Mouse (Mus musculus): ENCODE results near the gene Upk3bl.

Gene Upk3bl

GRCm38 (mm10) chr5:136019907-136020306 is 34.4 kb upstream of the Upk3bl start:
- TF ChIP-seq CTCF (conservative IDR thresholded peaks at IDR 0.05; ENCODE audit: low read length) (no peak), POU5F1 (IDR thresholded peaks at IDR 0.05; ENCODE audit: borderline replicate concordance, low read length) (no peak), NANOG (IDR thresholded peaks at IDR 0.05; ENCODE audit: borderline replicate concordance, low read length) (no peak)
- H3K4me1 ChIP-seq (replicated peaks; ENCODE audit: low read depth, low read length) = peaks cover 80% of the 10 kb centered on the region
- no peak overlapping the region for H3K4me3 ChIP-seq (replicated peaks; ENCODE audit: low read length)

GRCm38 (mm10) chr5:136025712-136026111 is 28.6 kb upstream of the Upk3bl start:
- Histone ChIP-seq H3K4me1 (replicated peaks; ENCODE audit: low read depth, low read length) (peaks cover 48% of the 10 kb centered on the region), H3K9me3 (ENCODE audit: low read length) (no peaks in the 10 kb centered on the region), H3K27me3 (ENCODE audit: insufficient read depth, low read length) (no peaks in the 10 kb centered on the region), H3K36me3 (ENCODE audit: insufficient read depth, low read length) (peaks cover 72% of the 10 kb centered on the region), H3K4me3 (replicated peaks; ENCODE audit: low read length) (no peak overlapping the region)
- TF ChIP-seq CTCF (conservative IDR thresholded peaks at IDR 0.05; ENCODE audit: low read length) = no peak
- no peak for TF ChIP-seq POU5F1 (IDR thresholded peaks at IDR 0.05; ENCODE audit: borderline replicate concordance, low read length)
- TF ChIP-seq NANOG (IDR thresholded peaks at IDR 0.05; ENCODE audit: borderline replicate concordance, low read length) = no peak

More at GRCm38 (mm10) chr5:136019907-136020306, 34.4 kb upstream of the Upk3bl start:
- peaks cover 32% of the 10 kb centered on the region for H3K36me3 ChIP-seq (ENCODE audit: insufficient read depth, low read length)
- H3K27me3 ChIP-seq (ENCODE audit: insufficient read depth, low read length) = no peaks in the 10 kb centered on the region
- H3K9me3 ChIP-seq (ENCODE audit: low read length) = no peaks in the 10 kb centered on the region

- Histone ChIP-seq H3K27me3 (ENCODE audit: insufficient read depth, low read length) (no peaks in the 10 kb centered on the region), H3K36me3 (ENCODE audit: insufficient read depth, low read length) (peaks cover 79% of the 10 kb centered on the region), H3K9me3 (ENCODE audit: low read length) (no peaks in the 10 kb centered on the region), H3K4me1 (replicated peaks; ENCODE audit: low read depth, low read length) (peaks cover 38% of the 10 kb centered on the region), H3K4me3 (replicated peaks; ENCODE audit: low read length) (no peak overlapping the region)
- TF ChIP-seq POU5F1 (IDR thresholded peaks at IDR 0.05; ENCODE audit: borderline replicate concordance, low read length) (no peak), NANOG (IDR thresholded peaks at IDR 0.05; ENCODE audit: borderline replicate concordance, low read length) (no peak), CTCF (conservative IDR thresholded peaks at IDR 0.05; ENCODE audit: low read length) (no peak)
Measured at GRCm38 (mm10) chr5:136026859-136027258, 27.4 kb upstream of the Upk3bl start.

- TF ChIP-seq NANOG (IDR thresholded peaks at IDR 0.05; ENCODE audit: borderline replicate concordance, low read length) (no peak), CTCF (conservative IDR thresholded peaks at IDR 0.05; ENCODE audit: low read length) (no peak), POU5F1 (IDR thresholded peaks at IDR 0.05; ENCODE audit: borderline replicate concordance, low read length) (no peak)
- peaks cover 38% of the 10 kb centered on the region for H3K4me1 ChIP-seq (replicated peaks; ENCODE audit: low read depth, low read length)
- no peaks in the 10 kb centered on the region for H3K27me3 ChIP-seq (ENCODE audit: insufficient read depth, low read length)
- no peak overlapping the region for H3K4me3 ChIP-seq (replicated peaks; ENCODE audit: low read length)
- no peaks in the 10 kb centered on the region for H3K9me3 ChIP-seq (ENCODE audit: low read length)
- peaks cover 82% of the 10 kb centered on the region for H3K36me3 ChIP-seq (ENCODE audit: insufficient read depth, low read length)
Measured at GRCm38 (mm10) chr5:136027612-136028311, 26.5 kb upstream of the Upk3bl start.

GRCm38 (mm10) chr5:136034868-136035267 is 19.4 kb upstream of the Upk3bl start:
- TF ChIP-seq NANOG (IDR thresholded peaks at IDR 0.05; ENCODE audit: borderline replicate concordance, low read length) (no peak), POU5F1 (IDR thresholded peaks at IDR 0.05; ENCODE audit: borderline replicate concordance, low read length) (no peak), CTCF (conservative IDR thresholded peaks at IDR 0.05; ENCODE audit: low read length) (no peak)
- Histone ChIP-seq H3K9me3 (ENCODE audit: low read length) (no peaks in the 10 kb centered on the region), H3K27me3 (ENCODE audit: insufficient read depth, low read length) (no peaks in the 10 kb centered on the region), H3K36me3 (ENCODE audit: insufficient read depth, low read length) (peaks cover 25% of the 10 kb centered on the region), H3K4me3 (replicated peaks; ENCODE audit: low read length) (no peak overlapping the region), H3K4me1 (replicated peaks; ENCODE audit: low read depth, low read length) (peaks cover 43% of the 10 kb centered on the region)

- H3K4me3 ChIP-seq (replicated peaks; ENCODE audit: low read length) = no peak overlapping the region
- peaks cover 47% of the 10 kb centered on the region for H3K4me1 ChIP-seq (replicated peaks; ENCODE audit: low read depth, low read length)
- H3K9me3 ChIP-seq (ENCODE audit: low read length) = no peaks in the 10 kb centered on the region
- TF ChIP-seq POU5F1 (IDR thresholded peaks at IDR 0.05; ENCODE audit: borderline replicate concordance, low read length) (no peak), CTCF (conservative IDR thresholded peaks at IDR 0.05; ENCODE audit: low read length) (no peak), NANOG (IDR thresholded peaks at IDR 0.05; ENCODE audit: borderline replicate concordance, low read length) (no peak)
- H3K36me3 ChIP-seq (ENCODE audit: insufficient read depth, low read length) = peaks cover 20% of the 10 kb centered on the region
- H3K27me3 ChIP-seq (ENCODE audit: insufficient read depth, low read length) = no peaks in the 10 kb centered on the region
Measured at GRCm38 (mm10) chr5:136035285-136035684, 19.0 kb upstream of the Upk3bl start.

GRCm38 (mm10) chr5:136036667-136037066 is 17.6 kb upstream of the Upk3bl start:
- Histone ChIP-seq H3K4me3 (replicated peaks; ENCODE audit: low read length) (no peak overlapping the region), H3K27me3 (ENCODE audit: insufficient read depth, low read length) (no peaks in the 10 kb centered on the region), H3K9me3 (ENCODE audit: low read length) (no peaks in the 10 kb centered on the region), H3K36me3 (ENCODE audit: insufficient read depth, low read length) (peaks cover 7% of the 10 kb centered on the region), H3K4me1 (replicated peaks; ENCODE audit: low read depth, low read length) (peaks cover 61% of the 10 kb centered on the region)
- TF ChIP-seq CTCF (conservative IDR thresholded peaks at IDR 0.05; ENCODE audit: low read length) (no peak), POU5F1 (IDR thresholded peaks at IDR 0.05; ENCODE audit: borderline replicate concordance, low read length) (no peak), NANOG (IDR thresholded peaks at IDR 0.05; ENCODE audit: borderline replicate concordance, low read length) (no peak)

GRCm38 (mm10) chr5:136038258-136039214 is 15.8 kb upstream of the Upk3bl start, which contains the start of gene Upk3b:
Gene Upk3b (plus strand): TSS chr5:136038496.
- Histone ChIP-seq H3K4me3 (replicated peaks; ENCODE audit: low read length) (no peak within 1 kb of the TSS), H3K27me3 (ENCODE audit: insufficient read depth, low read length) (no peaks in the 10 kb centered on the region), H3K9me3 (ENCODE audit: low read length) (no peaks in the 10 kb centered on the region), H3K4me1 (replicated peaks; ENCODE audit: low read depth, low read length) (peaks cover 67% of the 10 kb centered on the region), H3K36me3 (ENCODE audit: insufficient read depth, low read length) (no peaks in the 10 kb centered on the region)
- TF ChIP-seq NANOG (IDR thresholded peaks at IDR 0.05; ENCODE audit: borderline replicate concordance, low read length) = no peak
- TF ChIP-seq CTCF (conservative IDR thresholded peaks at IDR 0.05; ENCODE audit: low read length) = no peak
- no peak for TF ChIP-seq POU5F1 (IDR thresholded peaks at IDR 0.05; ENCODE audit: borderline replicate concordance, low read length)

Measured in E14TG2a.4 (cell line).